Mouse (Mus musculus) lung, postnatal 0 days (tissue): ENCODE data around the gene Dph1. TPM values are rescaled to one million over a fixed set of nuclear protein-coding genes. Genes with fewer than 3 reads are reported as not detected.

ENCODE experiments used
- ATAC-seq: fragments of 200-750 bp; cut with Nextera tagmentation; 2 replicates; pipeline ENCODE4 v1.8.0; 2017; ENCODE audit warnings: moderate library complexity
- DNase-seq: peaks from one replicate; pipeline ENCODE4 v3.0.0-alpha.2; 2016; ENCODE audit warnings: low spot score
- H3K27ac ChIP-seq: fragments of 300-500 bp; sonication (generic); 2 replicates; pipeline ENCODE4 v1.5.1; 2014; ENCODE audit warnings: antibody characterized with exemption, mild to moderate bottlenecking, low read length, mixed read lengths
- H3K27me3 ChIP-seq: fragments of 300-500 bp; sonication (generic); replicated peaks from 2 replicates; pipeline ENCODE4 v1.6.1; 2014; ENCODE audit warnings: low read length, mixed read lengths; ENCODE audit not compliant: insufficient read depth
- H3K36me3 ChIP-seq: fragments of 300-500 bp; sonication (generic); 2 replicates; pipeline ENCODE4 v1.6.1; 2014; ENCODE audit warnings: low read length, mixed read lengths; ENCODE audit not compliant: insufficient read depth
- H3K4me1 ChIP-seq: fragments of 300-500 bp; sonication (generic); 2 replicates; pipeline ENCODE4 v1.6.1; 2014; ENCODE audit warnings: antibody characterized with exemption, low read depth, low read length, mixed read lengths; ENCODE audit not compliant: insufficient read depth
- H3K4me2 ChIP-seq: fragments of 300-500 bp; sonication (generic); replicated peaks from 2 replicates; pipeline ENCODE4 v1.6.1; 2014; ENCODE audit warnings: low read depth, mild to moderate bottlenecking, low read length, moderate library complexity, mixed read lengths
- H3K4me3 ChIP-seq: fragments of 300-500 bp; sonication (generic); 2 replicates; pipeline ENCODE4 v1.5.1; 2014; ENCODE audit warnings: low read depth, low read length
- H3K9ac ChIP-seq: fragments of 300-500 bp; sonication (generic); replicated peaks from 2 replicates; pipeline ENCODE4 v1.6.1; 2014; ENCODE audit warnings: low read depth, mild to moderate bottlenecking
- H3K9me3 ChIP-seq: fragments of 300-500 bp; sonication (generic); 2 replicates; pipeline ENCODE4 v1.6.1; 2016; ENCODE audit warnings: low read length, mixed read lengths
- CTCF ChIP-seq: IDR thresholded peaks from 2 replicates; pipeline ENCODE4 v1.5.1; 2016; ENCODE audit warnings: antibody characterized with exemption, mild to moderate bottlenecking
- EP300 ChIP-seq: IDR thresholded peaks from 2 replicates; pipeline ENCODE4 v1.6.1; 2016; ENCODE audit warnings: antibody characterized with exemption, mild to moderate bottlenecking, control low read depth
- WGBS: fragments of 180-500 bp; shearing (Covaris S2); extraction: QIAGEN DNeasy Blood & Tissue Kit; methylation state at CpG from one replicate; pipeline ENCODE4 v1.1.7; 2014; 5-methylcytosine and 5-hydroxymethylcytosine counted together
- microRNA counts: library from miRNA; unstranded; fragments of <30 nt; microRNA quantifications from one replicate; lab custom pipeline; 2015
- microRNA-seq: library from miRNA; unstranded; fragments of <30 nt; microRNA quantifications from one replicate; pipeline ENCODE4, GENCODE M21; 2016
- polyA plus RNA-seq: library from polyadenylated mRNA; unstranded; fragments of >200 nt; fragmentation: Nextera tagmentation; extraction: Ambion mirVana; gene quantifications from 2 replicates; pipeline ENCODE4 v1.2.1, GENCODE M21; 2015

The Dph1 gene
- polyA plus RNA-seq, 1 experiment from 2014 or later = 14.8 TPM

GRCm38 (mm10) chr11:75131300-75131699 lies 59.7 kb downstream of the Dph1 start:
- Histone ChIP-seq H3K36me3 (no peaks in the 10 kb centered on the region), H3K27ac (no peak overlapping the region), H3K27me3 (no peaks in the 10 kb centered on the region), H3K4me2 (no peak overlapping the region), H3K9ac (no peak overlapping the region), H3K9me3 (no peaks in the 10 kb centered on the region), H3K4me3 (no peak overlapping the region), H3K4me1 (peaks cover 7% of the 10 kb centered on the region; the same call in 1 of the 2 replicates)
- no peak for ATAC-seq
- DNase-seq = no peak
- WGBS = 71% methylated on average over 4 of the region's 4 CpGs
- TF ChIP-seq CTCF (no peak), EP300 (no peak)

GRCm38 (mm10) chr11:75129481-75129880 lies 61.6 kb downstream of the Dph1 start:
- Histone ChIP-seq H3K4me1 (peaks cover 7% of the 10 kb centered on the region; the same call in 1 of the 2 replicates), H3K9ac (no peak overlapping the region), H3K9me3 (no peaks in the 10 kb centered on the region), H3K27ac (no peak overlapping the region), H3K27me3 (no peaks in the 10 kb centered on the region), H3K36me3 (no peaks in the 10 kb centered on the region), H3K4me3 (no peak overlapping the region), H3K4me2 (no peak overlapping the region)
- no peak for TF ChIP-seq CTCF
- no peak for TF ChIP-seq EP300
- ATAC-seq (no peak), DNase-seq (no peak)
- 95% methylated on average over 6 of the region's 6 CpGs for WGBS

MicroRNAs within 50 kb of the gene (microRNA counts, 519-probe panel; counts per million panel counts)
- microRNA mmu-miR-132 (lab: Ali Mortazavi, UCI) (4,200 counts per million, percentile 43 among the panel's probes with 10 or more counts), microRNA mmu-miR-212 (lab: Ali Mortazavi, UCI) (not detected)

Small RNA genes within 50 kb of the gene (microRNA-seq; reads per million reads assigned to microRNA genes)
- gene Mir132 (244 reads per million, percentile 58 among the genes with 10 or more reads in this experiment), gene Mir212 (14.4 reads per million, percentile 26 among the genes with 10 or more reads in this experiment)

Other genes starting within 250 kb of the Dph1 start
- gene Hic1, start 21.7 kb downstream of the Dph1 start, polyA plus RNA-seq = 9.9 and 13.4 TPM in 2 replicates
- 19.7 and 22.0 TPM in 2 replicates for gene Ovca2, start 12.4 kb downstream of the Dph1 start, polyA plus RNA-seq
- gene Rtn4rl1, start 2.5 kb upstream of the Dph1 start, polyA plus RNA-seq = 3.6 and 4.3 TPM in 2 replicates
- 44.7 and 52.3 TPM in 2 replicates for gene Rpa1, start 157.1 kb upstream of the Dph1 start, polyA plus RNA-seq
- 6.4 and 6.6 TPM in 2 replicates for gene Smyd4, start 157.2 kb upstream of the Dph1 start, polyA plus RNA-seq
- 58.0 and 64.2 TPM in 2 replicates for gene Serpinf1, start 231.5 kb upstream of the Dph1 start, polyA plus RNA-seq
- gene Serpinf2, start 248.3 kb upstream of the Dph1 start, polyA plus RNA-seq = 0.14 and 0.19 TPM in 2 replicates